Mouse (Mus musculus): ENCODE results near the gene Gcn1l1.

The Gcn1l1 gene

GRCm38 (mm10) chr5:115656677-115657076, 91.6 kb downstream of the Gcn1l1 start:
- DNase-seq (ENCODE audit: low spot score): no peak

DNA sequence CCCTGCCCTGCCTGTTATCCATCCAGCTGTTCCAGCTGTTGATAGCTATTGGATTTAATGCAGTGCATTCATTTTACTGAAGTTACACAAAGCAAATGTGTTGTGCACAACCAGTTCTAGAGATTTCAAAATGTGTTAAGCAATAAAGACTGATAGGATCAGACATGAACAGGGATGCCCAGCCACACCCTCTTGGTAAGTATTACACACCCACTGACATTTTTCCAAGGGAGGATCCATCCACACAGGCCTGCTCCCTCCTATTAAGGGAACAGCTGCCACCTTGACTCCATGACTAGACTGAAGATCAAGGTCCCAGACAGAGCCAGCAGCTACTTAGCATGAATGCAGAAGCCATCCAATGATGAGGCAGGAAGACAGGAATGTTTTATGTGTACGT, 92.2 kb downstream of the Gcn1l1 start:
- no peak for DNase-seq (ENCODE audit: low spot score)

DNA sequence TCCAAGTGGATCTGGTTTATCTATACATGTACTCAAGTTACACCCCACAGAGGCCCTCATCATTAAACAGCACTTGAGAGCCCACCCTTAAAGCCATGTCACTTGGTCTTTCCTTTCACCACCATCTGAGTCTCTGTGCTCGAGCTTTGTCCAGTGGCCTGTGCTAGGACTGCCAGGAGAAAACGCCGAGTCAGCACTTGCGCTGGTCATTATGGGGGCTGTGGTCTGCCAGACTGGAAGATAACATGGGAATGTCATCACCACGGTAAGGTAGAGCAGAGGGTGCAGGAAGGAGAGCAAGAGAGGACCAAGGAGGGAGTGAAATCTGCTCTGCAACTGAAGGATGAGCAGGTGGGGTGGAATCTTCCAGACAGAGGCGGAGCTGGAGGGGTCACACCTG, 93.3 kb downstream of the Gcn1l1 start:
- DNase-seq (ENCODE audit: low spot score): no peak

DNA sequence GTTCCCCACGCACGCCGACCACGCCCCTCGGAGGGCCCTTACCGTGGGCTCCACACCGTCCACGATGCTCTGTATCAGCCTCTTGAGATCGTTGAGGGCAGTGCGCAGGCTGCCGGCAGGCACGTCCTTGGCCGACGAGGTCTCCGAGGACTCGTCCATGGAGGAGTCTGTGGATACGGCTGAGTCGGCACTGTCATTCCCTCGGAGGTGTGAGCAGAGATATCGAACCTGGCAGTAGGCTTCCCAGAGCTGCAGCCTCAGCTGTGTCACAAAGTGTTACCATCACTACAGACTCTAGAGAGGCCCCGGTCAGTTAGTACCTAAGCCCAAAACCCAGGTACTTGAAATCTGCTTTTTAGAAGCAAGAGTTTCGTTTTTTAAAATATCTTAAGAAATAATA, 97.6 kb downstream of the Gcn1l1 start:
- DNase-seq (ENCODE audit: low spot score): no peak

DNA sequence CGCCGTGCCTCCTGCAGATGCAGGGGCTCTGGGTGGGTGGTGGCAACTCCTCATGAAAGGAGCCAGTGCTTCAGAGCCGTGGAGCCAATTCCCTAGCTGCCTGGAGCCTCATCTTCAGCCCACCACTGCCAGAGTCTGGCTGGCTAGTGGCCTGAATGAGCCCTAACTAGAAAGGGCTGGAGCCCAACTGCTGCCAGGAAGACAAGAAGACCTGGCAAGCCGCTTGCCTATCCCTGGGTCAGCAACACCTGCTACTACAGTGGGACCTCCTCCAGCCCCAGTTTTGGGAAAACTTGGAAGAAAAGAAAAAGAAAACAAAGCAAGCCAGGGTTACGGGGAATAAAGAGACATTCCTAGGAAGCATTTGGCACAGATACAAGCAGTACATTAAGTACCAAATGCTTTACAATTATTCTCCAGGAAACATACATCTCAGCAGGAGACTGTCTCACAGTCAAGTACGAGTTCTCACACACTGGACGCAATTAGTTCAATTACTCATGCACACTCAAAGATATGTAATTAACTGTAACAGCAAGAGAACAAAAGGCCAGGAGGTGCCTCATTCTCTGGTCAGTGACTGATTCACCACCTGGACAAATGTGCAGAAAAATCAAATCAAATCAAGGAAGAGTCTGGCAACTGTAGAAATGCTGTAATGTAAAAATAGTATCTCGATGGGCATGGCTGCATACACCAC, 101.5 kb downstream of the Gcn1l1 start:
- DNase-seq (ENCODE audit: low spot score): no peak

GRCm38 (mm10) chr5:115667210-115667609, 102.2 kb downstream of the Gcn1l1 start:
- no peak for DNase-seq (ENCODE audit: low spot score)

- no peak for DNase-seq (ENCODE audit: low spot score)
These were observed 102.8 kb downstream of the Gcn1l1 start for GRCm38 (mm10) chr5:115667894-115668293.

GRCm38 (mm10) chr5:115668986-115669385, 103.9 kb downstream of the Gcn1l1 start:
- DNase-seq (ENCODE audit: low spot score): no peak

DNA sequence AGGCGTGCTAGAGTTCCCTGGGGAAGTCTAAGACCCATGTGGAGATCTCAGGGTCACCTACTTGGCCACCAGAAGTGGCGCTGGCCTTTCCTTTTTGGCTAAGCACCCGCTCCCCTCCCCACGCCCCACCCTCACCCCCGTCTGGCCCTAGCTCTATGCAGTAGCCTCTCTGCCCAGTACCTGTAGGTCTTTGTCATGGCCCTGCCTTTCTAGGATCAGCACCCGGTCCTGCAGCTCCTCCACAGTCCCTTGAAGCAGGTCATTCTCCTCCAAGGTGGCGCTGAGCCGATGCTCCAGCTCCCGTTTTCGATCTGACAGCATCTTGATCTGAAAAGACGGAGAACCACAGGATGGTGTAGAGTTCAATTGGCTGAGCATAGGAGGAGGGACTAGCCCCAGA, 104.9 kb downstream of the Gcn1l1 start:
- DNase-seq (ENCODE audit: low spot score): no peak

DNA sequence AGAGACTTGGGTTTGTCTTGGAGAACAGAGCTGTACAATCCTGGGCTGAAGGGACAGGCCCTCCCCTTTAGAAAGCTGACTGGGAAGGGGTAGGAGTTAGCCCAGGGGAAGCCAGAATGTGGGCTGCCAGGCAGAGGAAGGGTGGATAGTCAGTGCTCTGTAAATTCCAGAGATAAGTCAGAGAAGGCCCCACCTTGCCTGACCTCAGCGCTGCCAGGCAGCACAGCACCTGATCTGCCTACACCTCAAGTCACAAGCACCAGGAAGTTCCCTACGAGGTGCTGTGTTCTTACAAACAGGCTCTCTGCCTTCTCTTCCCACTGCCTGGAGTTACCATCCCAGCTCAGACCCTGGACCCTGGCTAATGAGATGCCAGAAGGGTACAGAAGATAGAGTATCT, 105.4 kb downstream of the Gcn1l1 start:
- no peak for DNase-seq (ENCODE audit: low spot score)

DNA sequence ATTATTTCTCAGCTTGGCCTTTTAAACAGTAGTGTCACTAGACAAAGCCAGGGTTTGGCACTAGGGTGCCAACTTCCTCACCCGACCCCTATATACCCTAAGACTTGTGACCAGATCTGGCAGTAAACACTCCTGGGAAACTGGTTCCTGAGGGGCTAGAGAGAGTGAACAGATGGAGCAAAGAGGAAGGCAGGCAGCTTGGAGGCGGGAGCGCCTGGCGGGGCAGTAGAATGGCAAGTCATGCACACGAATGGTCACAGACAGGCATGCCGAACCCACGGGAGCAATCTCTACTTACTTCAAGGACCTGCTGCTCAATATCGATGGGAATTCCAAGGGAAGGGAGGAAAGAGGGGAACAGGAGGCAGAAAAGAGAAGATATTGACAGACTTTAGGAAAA, 106.8 kb downstream of the Gcn1l1 start:
- no peak for DNase-seq (ENCODE audit: low spot score)
